Mouse (Mus musculus): ENCODE measurements around the gene Fsd1.

The Fsd1 gene

GRCm38 (mm10) chr17:56032127-56032733, 45.9 kb downstream of the Fsd1 start:
- peak; percentile 29 for DNase-seq

DNA sequence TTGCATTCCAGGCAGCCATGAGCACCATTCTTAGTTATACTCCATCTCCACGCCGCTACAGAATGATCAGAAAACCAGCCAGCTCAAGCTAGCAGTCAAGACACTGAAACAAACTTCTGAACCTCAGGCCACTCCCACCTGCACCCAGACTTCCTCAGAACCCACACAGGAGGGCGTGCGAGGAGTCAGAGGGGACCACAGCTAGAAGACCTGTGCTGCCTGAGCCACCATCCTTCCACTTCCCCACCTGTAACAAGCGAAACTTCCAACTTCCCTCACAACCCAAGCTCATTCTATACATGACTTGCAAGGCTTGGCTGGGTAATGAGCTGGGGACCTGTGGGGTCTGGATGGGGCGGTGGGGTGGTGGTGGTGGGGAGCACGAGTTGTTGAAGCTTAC, 46.5 kb downstream of the Fsd1 start:
- DNase-seq = no peak

GRCm38 (mm10) chr17:56034040-56034725, 47.9 kb downstream of the Fsd1 start:
- DNase-seq = no peak

DNA sequence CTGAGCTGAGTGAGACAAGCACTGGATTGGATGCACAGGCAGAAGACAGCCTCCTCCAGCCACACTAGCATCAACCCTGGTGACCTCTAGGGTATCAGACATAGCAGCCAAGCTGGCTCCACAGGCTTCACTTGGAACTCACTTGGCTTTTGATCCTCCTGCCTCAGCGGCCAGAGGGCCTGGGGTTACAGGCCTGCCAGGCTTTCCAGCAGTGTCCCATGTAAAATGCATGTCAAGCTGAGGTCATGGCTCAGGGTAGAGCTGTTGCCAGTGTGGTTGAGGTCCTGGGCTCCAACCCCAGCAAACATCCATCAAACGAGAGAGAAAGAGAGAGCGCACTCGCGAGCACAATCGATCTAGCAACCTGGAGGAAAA, 48.4 kb downstream of the Fsd1 start:
- DNase-seq = no peak

DNA sequence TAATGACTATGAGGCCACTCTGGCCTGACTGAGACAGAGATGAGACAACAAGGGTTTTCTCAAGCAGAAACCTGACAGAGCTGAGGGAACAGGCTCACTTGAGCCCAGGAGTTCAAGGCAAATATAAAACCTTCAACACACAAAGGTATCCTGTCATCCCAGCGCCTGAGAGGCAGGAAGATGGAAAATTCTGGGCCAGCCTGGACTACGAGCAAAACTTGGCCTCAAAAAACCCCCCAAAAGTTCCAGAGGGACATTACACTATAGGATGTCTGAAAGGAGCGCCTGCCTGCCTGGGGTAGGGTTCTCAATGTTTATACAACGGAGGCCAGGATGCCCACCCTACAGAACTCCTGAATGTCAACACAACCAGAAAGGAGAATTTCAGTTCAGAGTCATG, 48.9 kb downstream of the Fsd1 start:
- DNase-seq = no peak

DNA sequence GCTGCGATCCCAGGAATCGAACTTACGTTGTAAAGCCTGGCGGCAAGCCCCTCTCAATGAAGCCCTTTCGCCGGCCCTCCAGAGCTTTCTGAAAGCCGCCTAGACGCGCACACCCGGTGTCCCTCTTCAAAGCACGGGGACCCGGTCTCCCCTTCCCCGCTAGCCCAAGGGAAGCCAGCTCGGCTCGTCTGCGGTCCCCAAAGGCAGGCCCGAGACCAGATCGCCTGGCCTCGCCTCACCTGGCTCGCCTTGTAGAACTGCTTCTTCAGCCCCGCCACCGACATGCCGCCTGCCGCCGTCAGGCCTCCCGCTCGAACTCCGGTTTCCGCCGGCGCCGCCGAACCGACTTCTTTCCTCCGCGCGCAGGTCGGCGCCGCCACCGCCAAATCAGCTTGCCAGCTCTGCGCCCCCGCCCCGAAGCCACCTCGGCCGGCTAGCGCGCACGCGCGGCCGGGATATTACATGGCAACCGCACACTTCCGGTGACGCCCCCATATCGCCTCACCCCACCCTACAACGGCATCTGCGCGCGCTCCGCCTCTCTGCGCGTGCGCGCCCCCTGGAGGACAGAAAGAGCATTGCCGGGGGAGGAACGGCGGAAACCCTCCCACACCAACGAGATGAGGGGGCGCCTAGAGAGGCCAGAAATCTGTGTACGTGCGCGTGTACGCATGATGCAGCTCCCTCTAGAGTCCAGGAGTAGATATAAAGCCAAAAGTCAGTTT, 50.0 kb downstream of the Fsd1 start, which contains the start of gene Sh3gl1:
Gene Sh3gl1 (minus strand): TSS at position 460 of the 725 bp plus-strand sequence.
- DNase-seq = peak; percentile 99

DNA sequence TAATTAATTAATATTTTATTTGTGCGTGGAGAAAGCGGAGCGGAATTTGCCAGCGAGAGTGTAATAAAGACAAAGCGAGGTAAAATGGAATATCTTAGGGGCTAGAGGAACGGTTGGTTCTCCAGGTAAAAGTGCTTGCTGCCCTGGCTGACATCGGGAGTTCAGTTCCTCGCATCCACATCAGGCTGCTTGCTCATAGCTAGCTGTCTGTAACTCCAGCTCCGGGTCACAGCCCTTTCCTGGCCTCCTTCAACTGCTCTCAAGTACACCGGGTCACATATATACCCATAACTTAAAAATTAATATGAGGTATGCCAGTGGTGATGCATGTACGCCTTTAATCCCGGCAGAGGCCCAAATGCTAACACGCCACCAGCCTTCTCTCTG, 50.6 kb downstream of the Fsd1 start:
- no peak for DNase-seq

GRCm38 (mm10) chr17:56038583-56039261, 52.4 kb downstream of the Fsd1 start:
- no peak for DNase-seq

DNA sequence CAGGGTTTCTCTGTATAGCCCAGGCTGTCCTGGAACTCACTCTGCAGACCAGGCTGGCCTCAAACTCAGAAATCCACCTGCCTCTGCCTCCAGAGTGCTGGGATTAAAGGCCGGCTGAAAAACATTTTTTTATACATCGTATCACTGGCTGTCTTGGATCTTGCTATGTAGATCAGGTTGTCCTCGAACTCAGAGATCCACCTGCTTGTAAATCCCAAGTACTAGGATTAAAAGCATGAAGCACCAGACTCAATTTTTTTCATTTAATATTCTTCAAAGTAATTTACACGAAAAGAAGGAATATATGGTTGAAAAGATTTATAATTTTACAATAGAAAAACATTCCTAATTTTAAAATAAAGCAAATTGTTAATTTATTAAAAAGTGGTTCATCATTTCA, 53.0 kb downstream of the Fsd1 start:
- no peak for DNase-seq

- DNase-seq = peak; percentile 98
Measured at GRCm38 (mm10) chr17:56040030-56040856, 53.9 kb downstream of the Fsd1 start, which contains the start of gene Chaf1a. Chaf1a (plus strand) TSS chr17:56040439.

DNA sequence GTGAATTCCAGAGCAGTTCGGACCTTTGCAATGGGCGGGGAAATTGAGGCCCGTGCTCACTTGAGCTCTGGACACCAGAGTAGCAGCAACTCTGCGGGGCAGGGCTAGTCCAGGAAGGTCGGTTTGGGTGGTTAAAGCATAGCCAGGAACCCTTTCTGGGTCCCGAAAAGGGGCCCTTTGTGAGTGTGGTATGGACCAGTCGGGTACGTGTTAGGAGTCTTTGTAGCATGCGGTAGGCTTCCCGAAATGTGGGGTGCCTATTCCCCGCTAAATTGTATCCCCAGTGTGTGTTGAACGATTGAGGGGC, 54.5 kb downstream of the Fsd1 start:
- no peak for DNase-seq

Data from kidney, adult 11 months (tissue).